ENCODE assay signal across 12 mouse cellular contexts in genomic region chrX:99215931-99216330, GRCm38 (mm10).
DNase-seq lines count a peak whose midpoint lies in the region; ATAC-seq and TF ChIP-seq lines count a peak whose summit lies in the region.
"Had no signal": no experiment of that assay in that cellular context is flagged by ENCODE, and none has a peak within 500 bp of the region (broad histone marks: within the 10 kb centered on the region; RNA-seq: fewer than 3 reads in every experiment).

No protein-coding gene starts in this region.

- peak overlapping the region; percentile 91 for H3K27ac ChIP-seq in forebrain, embryonic 10.5 days
- no peak overlapping the region for H3K27ac ChIP-seq in forebrain, embryonic 16.5 days (ENCODE audit: low read length)
- H3K27ac ChIP-seq in intestine, embryonic 14.5 days (ENCODE audit: low read depth), result no peak overlapping the region
- H3K27ac ChIP-seq in intestine, postnatal 0 days (ENCODE audit: low read depth, low read length), result no peak overlapping the region
- no peak overlapping the region for H3K27ac ChIP-seq in stomach, embryonic 14.5 days (ENCODE audit: low read length)
- H3K27ac ChIP-seq in stomach, postnatal 0 days (replicated peaks), result no peak overlapping the region

- 70% methylated on average over 5 of the region's 5 CpGs for WGBS in forebrain, embryonic 10.5 days
- WGBS in forebrain, embryonic 16.5 days, result 55% methylated on average over 5 of the region's 5 CpGs
- 70% methylated on average over 5 of the region's 5 CpGs for WGBS in intestine, embryonic 14.5 days
- WGBS in intestine, postnatal 0 days, result 76% methylated on average over 5 of the region's 5 CpGs
- 67% methylated on average over 5 of the region's 5 CpGs for WGBS in stomach, embryonic 14.5 days
- WGBS in stomach, postnatal 0 days, result 71% methylated on average over 5 of the region's 5 CpGs

- H3K9me3 ChIP-seq in forebrain, embryonic 10.5 days, result no peaks in the 10 kb centered on the region
- H3K9me3 ChIP-seq in forebrain, embryonic 16.5 days (ENCODE audit: control insufficient read depth, low read length), result no peaks in the 10 kb centered on the region
- H3K9me3 ChIP-seq in intestine, embryonic 14.5 days (ENCODE audit: control insufficient read depth, low read length), result no peaks in the 10 kb centered on the region
- H3K9me3 ChIP-seq in intestine, postnatal 0 days (ENCODE audit: control insufficient read depth), result no peaks in the 10 kb centered on the region
- H3K9me3 ChIP-seq in stomach, embryonic 14.5 days (ENCODE audit: control insufficient read depth, low read depth, low read length), result no peaks in the 10 kb centered on the region
- no peaks in the 10 kb centered on the region for H3K9me3 ChIP-seq in stomach, postnatal 0 days (ENCODE audit: control insufficient read depth, low read length)
- H3K9me3 ChIP-seq: G1E; liver, embryonic 12.5 days had no signal

- H3K4me3 ChIP-seq in forebrain, embryonic 10.5 days, result no peak overlapping the region
- no peak overlapping the region for H3K4me3 ChIP-seq in forebrain, embryonic 16.5 days (replicated peaks; ENCODE audit: low read length)
- H3K4me3 ChIP-seq in intestine, embryonic 14.5 days (ENCODE audit: low read depth, low read length), result no peak overlapping the region
- H3K4me3 ChIP-seq in intestine, postnatal 0 days (ENCODE audit: low read depth, low read length), result no peak overlapping the region
- no peak overlapping the region for H3K4me3 ChIP-seq in stomach, embryonic 14.5 days (ENCODE audit: low read depth, low read length)
- no peak overlapping the region for H3K4me3 ChIP-seq in stomach, postnatal 0 days (ENCODE audit: low read depth, low read length)

- H3K36me3 ChIP-seq in forebrain, embryonic 10.5 days (replicated peaks), result no peaks in the 10 kb centered on the region
- no peaks in the 10 kb centered on the region for H3K36me3 ChIP-seq in forebrain, embryonic 16.5 days (ENCODE audit: control insufficient read depth, insufficient read depth)
- no peaks in the 10 kb centered on the region for H3K36me3 ChIP-seq in intestine, embryonic 14.5 days (ENCODE audit: control insufficient read depth, insufficient read depth, low read length)
- no peaks in the 10 kb centered on the region for H3K36me3 ChIP-seq in intestine, postnatal 0 days (ENCODE audit: control insufficient read depth, insufficient read depth)
- H3K36me3 ChIP-seq in stomach, embryonic 14.5 days (ENCODE audit: control insufficient read depth, insufficient read depth, low read length), result no peaks in the 10 kb centered on the region
- no peaks in the 10 kb centered on the region for H3K36me3 ChIP-seq in stomach, postnatal 0 days (ENCODE audit: control insufficient read depth, insufficient read depth, low read length)
- H3K36me3 ChIP-seq: G1E; liver, embryonic 12.5 days had no signal

- TF ChIP-seq EP300 in stomach, postnatal 0 days (optimal IDR thresholded peaks at IDR 0.05), result no peak

- no peak overlapping the region for H3K9ac ChIP-seq in forebrain, embryonic 16.5 days (replicated peaks; ENCODE audit: low read depth, low read length)
- no peak overlapping the region for H3K9ac ChIP-seq in intestine, embryonic 14.5 days (ENCODE audit: low read length)
- H3K9ac ChIP-seq in intestine, postnatal 0 days (ENCODE audit: low read depth, low read length), result no peak overlapping the region
- H3K9ac ChIP-seq in stomach, embryonic 14.5 days (replicated peaks; ENCODE audit: low read depth, low read length), result no peak overlapping the region
- H3K9ac ChIP-seq in stomach, postnatal 0 days (ENCODE audit: low read length), result no peak overlapping the region

- H3K4me1 ChIP-seq in forebrain, embryonic 10.5 days, result peaks cover 82% of the 10 kb centered on the region
- H3K4me1 ChIP-seq in forebrain, embryonic 16.5 days (replicated peaks; ENCODE audit: control insufficient read depth, insufficient read depth, low read length), result peaks cover 15% of the 10 kb centered on the region
- H3K4me1 ChIP-seq in intestine, embryonic 14.5 days (replicated peaks; ENCODE audit: control insufficient read depth, insufficient read depth, low read length), result no peaks in the 10 kb centered on the region; the same call in 1 of the 2 replicates
- H3K4me1 ChIP-seq in intestine, postnatal 0 days (replicated peaks; ENCODE audit: control insufficient read depth, insufficient read depth, low read length), result no peaks in the 10 kb centered on the region
- H3K4me1 ChIP-seq in stomach, embryonic 14.5 days (ENCODE audit: control insufficient read depth, insufficient read depth, low read length), result peaks cover 7% of the 10 kb centered on the region; the same call in 1 of the 2 replicates
- H3K4me1 ChIP-seq in stomach, postnatal 0 days (replicated peaks; ENCODE audit: control insufficient read depth, insufficient read depth), result no peaks in the 10 kb centered on the region
- H3K4me1 ChIP-seq: liver, embryonic 12.5 days had no signal

- peaks cover 100% of the 10 kb centered on the region for H3K27me3 ChIP-seq in forebrain, embryonic 10.5 days (ENCODE audit: poor library complexity, severe bottlenecking)
- H3K27me3 ChIP-seq in forebrain, embryonic 16.5 days (replicated peaks; ENCODE audit: control insufficient read depth, insufficient read depth, low read length), result no peaks in the 10 kb centered on the region
- peaks cover 6% of the 10 kb centered on the region for H3K27me3 ChIP-seq in intestine, embryonic 14.5 days (replicated peaks; ENCODE audit: control insufficient read depth, insufficient read depth, low read length)
- no peaks in the 10 kb centered on the region for H3K27me3 ChIP-seq in intestine, postnatal 0 days (replicated peaks; ENCODE audit: control insufficient read depth, insufficient read depth, low read length)
- 0 out of 2 replicates have a peak, but pooled peaks cover 3% of the 10 kb centered on the region for H3K27me3 ChIP-seq in stomach, embryonic 14.5 days (ENCODE audit: control insufficient read depth, insufficient read depth, low read length)
- H3K27me3 ChIP-seq in stomach, postnatal 0 days (ENCODE audit: control insufficient read depth, insufficient read depth, low read length), result no peaks in the 10 kb centered on the region

- ATAC-seq in forebrain, embryonic 16.5 days, result no peak
- ATAC-seq in intestine, embryonic 14.5 days (replicated peaks; ENCODE audit: low FRiP score, low TSS enrichment, low read depth), result no peak
- no peak for ATAC-seq in intestine, postnatal 0 days
- ATAC-seq in stomach, embryonic 14.5 days (ENCODE audit: insufficient number of reproducible peaks, insufficient read depth, low FRiP score, low read depth), result no peak
- no peak for ATAC-seq in stomach, postnatal 0 days (ENCODE audit: low FRiP score, low TSS enrichment)
- ATAC-seq: liver, embryonic 12.5 days had no signal

- H3K4me2 ChIP-seq in forebrain, embryonic 16.5 days (ENCODE audit: low read length), result no peak overlapping the region; the same call in 1 of the 2 replicates
- H3K4me2 ChIP-seq in intestine, embryonic 14.5 days (ENCODE audit: low read length), result peak overlapping the region; percentile 57
- H3K4me2 ChIP-seq in intestine, postnatal 0 days (replicated peaks; ENCODE audit: low read depth), result no peak overlapping the region
- H3K4me2 ChIP-seq in stomach, embryonic 14.5 days (replicated peaks; ENCODE audit: low read depth, low read length), result peak overlapping the region; percentile 55; the same call in 1 of the 2 replicates
- H3K4me2 ChIP-seq in stomach, postnatal 0 days (replicated peaks; ENCODE audit: low read depth), result no peak overlapping the region

- no peak for TF ChIP-seq CTCF in intestine, postnatal 0 days (IDR thresholded peaks at IDR 0.05; ENCODE audit: low read depth)
- no peak for TF ChIP-seq CTCF in stomach, postnatal 0 days (IDR thresholded peaks at IDR 0.05; ENCODE audit: low read depth)

- DNase-seq in forebrain, embryonic 10.5 days (ENCODE audit: extremely low spot score, low spot score), result no peak
- DNase-seq in intestine, embryonic 14.5 days (ENCODE audit: low spot score), result no peak
- no peak for DNase-seq in stomach, postnatal 0 days (ENCODE audit: low spot score)
- no peak for DNase-seq in embryo, embryonic 10 days (ENCODE audit: low spot score)
- no peak for DNase-seq in layer of hippocampus, postnatal 25 days (ENCODE audit: extremely low spot score in 1 of 2, low spot score in 1 of 2)
- DNase-seq: embryo, embryonic 11 days; thymus, postnatal 25 days had no signal

Comparison
In these comparisons a context has a peak if more than half of its experiments do, and no peak if none do; other contexts are left out.
1. H3K4me2 ChIP-seq: peak in intestine, embryonic 14.5 days (single experiment) and stomach, embryonic 14.5 days (single experiment); none in forebrain, embryonic 16.5 days (single experiment), intestine, postnatal 0 days (single experiment) and stomach, postnatal 0 days (single experiment).